ENCODE assay signal across 8 mouse cellular contexts in the genomic region with DNA sequence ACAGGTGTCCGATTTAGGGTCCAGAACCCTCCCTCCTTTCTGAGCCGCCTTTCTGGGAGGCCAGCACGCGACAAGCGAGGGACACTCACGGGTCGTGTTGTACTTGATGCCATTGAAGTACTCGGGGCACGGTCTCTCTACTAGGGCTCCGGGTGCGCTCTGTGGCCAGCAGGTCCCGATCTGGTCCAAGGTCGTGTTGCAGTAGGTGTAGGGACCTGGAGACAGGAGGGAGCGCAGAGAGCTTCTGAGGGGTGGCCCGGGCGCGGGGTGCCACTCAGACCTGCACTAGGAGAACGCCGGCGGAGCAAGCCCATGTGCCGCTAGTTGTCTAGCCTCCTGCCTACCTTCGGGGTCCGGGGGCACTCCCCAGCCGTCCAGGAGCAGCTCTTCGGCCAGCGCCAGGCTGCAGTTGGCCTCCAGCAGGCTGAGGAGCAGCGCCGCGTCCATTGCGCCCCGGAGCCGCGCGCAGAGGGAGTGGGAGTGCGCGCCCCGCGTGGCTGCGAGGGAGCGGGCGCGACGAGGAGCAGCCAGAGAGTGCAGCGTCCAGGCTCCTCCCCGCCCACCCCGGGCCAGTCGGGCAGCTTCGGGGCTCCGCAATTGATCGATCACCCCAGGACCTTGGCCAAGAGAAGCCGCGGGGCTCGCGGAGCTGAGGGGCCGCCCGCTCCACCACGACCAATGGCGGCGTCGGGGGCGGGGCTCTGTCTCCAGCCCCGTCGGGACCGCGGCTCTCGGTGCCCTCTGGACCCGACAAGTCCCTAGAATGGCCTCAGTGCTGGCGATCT. TPM values are rescaled to one million over a fixed set of nuclear protein-coding genes. Genes with fewer than 3 reads are reported as not detected.
A peak's percentile ranks its signal among the peaks of the same experiment; 100 is the strongest.
DNase-seq lines count a peak whose midpoint lies in the region; ATAC-seq and TF ChIP-seq lines count a peak whose summit lies in the region.

No protein-coding gene starts in this region.

- WGBS in hindbrain, embryonic 13.5 days = under 1% methylated on average over 68 of the region's 68 CpGs
- WGBS in limb, embryonic 15.5 days = 1% methylated on average over 67 of the region's 68 CpGs
- 1% methylated on average over 66 of the region's 68 CpGs for WGBS in neural tube, embryonic 14.5 days

- no peak overlapping the region for H3K27ac ChIP-seq in layer of hippocampus, adult 2 months
- H3K27ac ChIP-seq in hindbrain, embryonic 13.5 days = no peak overlapping the region
- no peak overlapping the region for H3K27ac ChIP-seq in limb, embryonic 15.5 days
- H3K27ac ChIP-seq in neural tube, embryonic 14.5 days (ENCODE audit: low read depth, low read length) = no peak overlapping the region

- peak; percentile 59 for ATAC-seq in hindbrain, embryonic 13.5 days (ENCODE audit: low FRiP score)
- no peak for ATAC-seq in limb, embryonic 15.5 days (ENCODE audit: insufficient number of reproducible peaks, low FRiP score, low TSS enrichment, low read depth)
- ATAC-seq in neural tube, embryonic 14.5 days (ENCODE audit: low read depth) = peak; percentile 80

- H3K4me3 ChIP-seq in layer of hippocampus, adult 2 months = peak overlapping the region; percentile 64
- H3K4me3 ChIP-seq in hindbrain, embryonic 13.5 days = peak overlapping the region; percentile 52
- H3K4me3 ChIP-seq in limb, embryonic 15.5 days = peak overlapping the region; percentile 48
- peak overlapping the region; percentile 49 for H3K4me3 ChIP-seq in neural tube, embryonic 14.5 days (ENCODE audit: low read depth, low read length)

- no peaks in the 10 kb centered on the region for H3K36me3 ChIP-seq in hindbrain, embryonic 13.5 days
- no peaks in the 10 kb centered on the region for H3K36me3 ChIP-seq in limb, embryonic 15.5 days
- no peaks in the 10 kb centered on the region for H3K36me3 ChIP-seq in neural tube, embryonic 14.5 days (ENCODE audit: control insufficient read depth, insufficient read depth, low read length)

- peak overlapping the region; percentile 68 for H3K4me2 ChIP-seq in hindbrain, embryonic 13.5 days
- H3K4me2 ChIP-seq in limb, embryonic 15.5 days = peak overlapping the region; percentile 87
- H3K4me2 ChIP-seq in neural tube, embryonic 14.5 days (ENCODE audit: low read depth, low read length) = peak overlapping the region; percentile 72

- peaks cover 84% of the 10 kb centered on the region for H3K27me3 ChIP-seq in hindbrain, embryonic 13.5 days
- H3K27me3 ChIP-seq in limb, embryonic 15.5 days = peaks cover 79% of the 10 kb centered on the region
- H3K27me3 ChIP-seq in neural tube, embryonic 14.5 days (ENCODE audit: control insufficient read depth, insufficient read depth, low read length) = peaks cover 31% of the 10 kb centered on the region

- H3K9me3 ChIP-seq in hindbrain, embryonic 13.5 days = no peaks in the 10 kb centered on the region
- H3K9me3 ChIP-seq in limb, embryonic 15.5 days = no peaks in the 10 kb centered on the region
- no peaks in the 10 kb centered on the region for H3K9me3 ChIP-seq in neural tube, embryonic 14.5 days (ENCODE audit: control insufficient read depth, low read length)

- no peak for DNase-seq in layer of hippocampus, adult 2 months (ENCODE audit: low spot score in 2 of 2)
- no peak for DNase-seq in layer of hippocampus, adult 9-11 months
- peak; percentile 62 for DNase-seq in embryo, embryonic 11 days
- DNase-seq in thymus, postnatal 14 days = no peak
- no peak for DNase-seq in frontal cortex, postnatal 25 days (ENCODE audit: low spot score in 2 of 2)

- H3K9ac ChIP-seq in hindbrain, embryonic 13.5 days = peak overlapping the region; percentile 68
- no peak overlapping the region for H3K9ac ChIP-seq in limb, embryonic 15.5 days
- peak overlapping the region; percentile 47; the same call in 1 of the 2 replicates for H3K9ac ChIP-seq in neural tube, embryonic 14.5 days (replicated peaks; ENCODE audit: low read depth, low read length)

- TF ChIP-seq CTCF in layer of hippocampus, adult 2 months (conservative IDR thresholded peaks at IDR 0.05) = no peak; the same call in 1 of the 2 replicates

- H3K4me1 ChIP-seq in hindbrain, embryonic 13.5 days (replicated peaks) = peaks cover 27% of the 10 kb centered on the region
- peaks cover 11% of the 10 kb centered on the region for H3K4me1 ChIP-seq in limb, embryonic 15.5 days
- peaks cover 7% of the 10 kb centered on the region; the same call in 1 of the 2 replicates for H3K4me1 ChIP-seq in neural tube, embryonic 14.5 days (ENCODE audit: control insufficient read depth, insufficient read depth, low read length)

RNA-seq across cellular contexts. Expression of a gene that starts 15.3 kb away (rescaled TPM):
- 1 to 10 TPM; 2.8 to 4.2 TPM for total RNA-seq in layer of hippocampus, adult 2 months (2021)
- polyA plus RNA-seq in hindbrain, embryonic 13.5 days (2015; fragmentation: Nextera tagmentation; extraction: Ambion mirVana) = 0.39 and 0.48 TPM in 2 replicates
- polyA plus RNA-seq in limb, embryonic 15.5 days (2015; fragmentation: Nextera tagmentation; extraction: Ambion mirVana) = 0.20 and 0.42 TPM in 2 replicates
- 1.2 and 1.3 TPM in 2 replicates for polyA plus RNA-seq in neural tube, embryonic 14.5 days (2014; fragmentation: Nextera tagmentation; extraction: Ambion mirVana)

RNA-seq across cellular contexts. Expression of a gene that starts 57.3 kb away (rescaled TPM):
- 1 to 10 TPM; 1.5 to 1.8 TPM for total RNA-seq in layer of hippocampus, adult 2 months (2021)
- polyA plus RNA-seq in hindbrain, embryonic 13.5 days (2015; fragmentation: Nextera tagmentation; extraction: Ambion mirVana) = not detected in 2 replicates
- polyA plus RNA-seq in limb, embryonic 15.5 days (2015; fragmentation: Nextera tagmentation; extraction: Ambion mirVana) = 0.18 and 0.38 TPM in 2 replicates
- not detected in 2 replicates for polyA plus RNA-seq in neural tube, embryonic 14.5 days (2014; fragmentation: Nextera tagmentation; extraction: Ambion mirVana)
